27 mouse cellular contexts compared by ENCODE assay signal in the genomic region with DNA sequence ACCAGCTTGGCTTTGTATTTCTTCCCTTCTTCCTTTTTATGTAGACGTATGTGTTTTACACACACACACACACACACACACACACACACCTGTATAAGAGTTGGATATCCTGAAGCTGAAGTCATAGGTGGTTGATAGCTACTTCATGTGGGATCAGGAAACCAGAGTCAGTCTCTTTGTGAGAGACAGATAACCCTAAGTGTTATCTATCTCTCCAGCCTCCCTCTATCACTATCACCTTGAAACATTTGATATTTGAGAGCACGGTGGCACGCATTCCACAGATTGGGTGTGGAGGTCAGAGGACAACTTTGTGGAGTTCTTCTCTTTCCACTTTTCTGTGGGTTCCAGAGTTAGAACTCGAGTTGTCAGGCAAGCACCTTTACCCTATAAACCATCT. TPM values are rescaled to one million over a fixed set of nuclear protein-coding genes. Genes with fewer than 3 reads are reported as not detected.
"Had no signal": no experiment of that assay in that cellular context is flagged by ENCODE, and none has a peak within 500 bp of the region (broad histone marks: within the 10 kb centered on the region; RNA-seq: fewer than 3 reads in every experiment).

No protein-coding gene starts in this region.

- DNase-seq: kidney, adult 11 months; kidney, adult 8-10 months; kidney, postnatal 10 days; kidney, postnatal 36 days; layer of hippocampus, postnatal 36 days; liver, embryonic 13.5 days; lung, embryonic 14.5 days; right cerebral cortex, postnatal 14 days; right cerebral cortex, postnatal 4 days; spleen, adult 18-20 months; thymus, adult 2 months; thymus, postnatal 14 days; thymus, postnatal 4 days had no signal

- ATAC-seq: lung, postnatal 0 days; midbrain, embryonic 13.5 days had no signal

- H3K9ac ChIP-seq: kidney, embryonic 15.5 days; liver, embryonic 13.5 days; lung, embryonic 14.5 days; midbrain, embryonic 13.5 days; stomach, embryonic 15.5 days had no signal

- H3K27ac ChIP-seq: kidney, embryonic 15.5 days; left cerebral cortex, adult 2 months; liver, embryonic 13.5 days; midbrain, embryonic 13.5 days had no signal

- H3K9me3 ChIP-seq: kidney, embryonic 15.5 days; liver, embryonic 13.5 days; midbrain, embryonic 13.5 days; stomach, embryonic 15.5 days had no signal

- H3K36me3 ChIP-seq: kidney, embryonic 15.5 days; liver, embryonic 13.5 days; midbrain, embryonic 13.5 days; stomach, embryonic 15.5 days had no signal

- H3K4me3 ChIP-seq: kidney, embryonic 15.5 days; left cerebral cortex, adult 2 months; liver, embryonic 13.5 days; midbrain, embryonic 13.5 days; stomach, embryonic 15.5 days had no signal

- H3K4me2 ChIP-seq: kidney, embryonic 15.5 days; liver, embryonic 13.5 days; lung, embryonic 14.5 days; midbrain, embryonic 13.5 days; stomach, embryonic 15.5 days had no signal

RNA-seq across cellular contexts. Expression of gene Nlrp6, which starts 0.8 kb away (rescaled TPM):
- polyA plus RNA-seq: limb, embryonic 11.5 days had no signal

RNA-seq across cellular contexts. Expression of gene Cox8b, which starts 19.7 kb away (rescaled TPM):
- total RNA-seq: left cerebral cortex, postnatal 10 days; left cerebral cortex, postnatal 36 days; midbrain, postnatal 0 days had no signal
- polyA plus RNA-seq: liver, adult 2 months; lung, embryonic 14.5 days; midbrain, embryonic 13.5 days; midbrain, postnatal 0 days; neural tube, embryonic 14.5 days had no signal

RNA-seq across cellular contexts. Expression of gene Ifitm5, which starts 30.2 kb away (rescaled TPM):
- total RNA-seq: layer of hippocampus, adult 18-20 months; layer of hippocampus, postnatal 36 days; left cerebral cortex, adult 2 months; left cerebral cortex, postnatal 10 days; left cerebral cortex, postnatal 36 days; midbrain, postnatal 0 days had no signal

RNA-seq across cellular contexts. Expression of gene Gm45717, which starts 35.8 kb away (rescaled TPM):
- total RNA-seq: layer of hippocampus, adult 18-20 months; layer of hippocampus, postnatal 36 days; left cerebral cortex, adult 2 months; left cerebral cortex, postnatal 10 days; left cerebral cortex, postnatal 36 days; liver, adult 2 months; midbrain, postnatal 0 days had no signal
- polyA plus RNA-seq: limb, embryonic 11.5 days; limb, embryonic 14.5 days; liver, adult 2 months; liver, embryonic 13.5 days; liver, embryonic 16.5 days; lung, embryonic 14.5 days; midbrain, embryonic 13.5 days; midbrain, postnatal 0 days; neural tube, embryonic 14.5 days; thymus, adult 2 months had no signal
